Mouse (Mus musculus) gastrocnemius, adult 18-20 months (tissue): ENCODE measurements around the gene Ttll9. TPM values are rescaled to one million over a fixed set of nuclear protein-coding genes. Genes with fewer than 3 reads are reported as not detected.
A peak's percentile ranks its signal among the peaks of the same experiment; 100 is the strongest.

Experiments
- DNase-seq: peaks from one replicate; pipeline ENCODE4 v3.0.0; 2021; ENCODE audit warnings: low spot score
- total RNA-seq, 2 experiments: library from RNA; stranded (reverse); gene quantifications; 2 replicates each; pipeline ENCODE4 v1.2.3; 2021

Ttll9 gene
- total RNA-seq, 2 experiments from 2014 or later: not detected

DNA sequence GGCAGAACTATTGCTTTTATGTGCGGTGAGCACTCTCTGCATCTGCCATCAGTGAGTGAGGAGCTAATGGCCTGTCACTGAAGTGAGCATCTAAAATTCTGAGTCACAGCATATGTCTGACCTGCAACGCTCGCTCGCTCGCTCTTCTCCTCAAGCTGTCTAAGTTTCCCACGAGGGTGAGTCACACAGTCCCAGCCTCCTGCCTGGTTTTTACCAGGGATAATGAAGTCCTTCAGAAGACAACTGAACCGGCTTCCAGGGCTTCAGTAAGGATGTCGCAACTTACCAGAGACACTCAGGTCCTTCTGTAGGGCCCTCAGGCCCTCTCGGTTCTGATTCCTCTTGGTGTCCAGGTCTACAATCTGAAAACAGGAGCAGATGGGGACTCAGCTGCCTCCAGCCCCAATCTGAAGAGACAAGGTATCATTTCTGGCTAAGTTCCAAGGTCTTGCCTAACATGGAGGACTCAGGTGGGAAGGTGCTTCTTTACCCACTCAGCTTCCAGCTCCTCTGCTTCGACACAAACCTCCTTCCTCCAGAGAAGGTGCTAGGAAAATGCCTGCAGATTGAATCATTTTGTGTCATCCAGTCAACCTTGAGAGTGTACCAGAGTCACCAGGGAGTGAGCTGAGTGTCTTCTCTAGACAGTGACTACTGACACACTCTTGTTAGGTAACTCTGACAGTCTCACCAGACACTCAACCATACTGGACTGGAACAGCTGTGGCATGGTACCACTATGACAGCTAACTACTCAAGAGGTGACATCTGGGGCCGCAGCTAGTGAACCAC lies 51.6 kb downstream of the Ttll9 start:
- DNase-seq: no peak

DNA sequence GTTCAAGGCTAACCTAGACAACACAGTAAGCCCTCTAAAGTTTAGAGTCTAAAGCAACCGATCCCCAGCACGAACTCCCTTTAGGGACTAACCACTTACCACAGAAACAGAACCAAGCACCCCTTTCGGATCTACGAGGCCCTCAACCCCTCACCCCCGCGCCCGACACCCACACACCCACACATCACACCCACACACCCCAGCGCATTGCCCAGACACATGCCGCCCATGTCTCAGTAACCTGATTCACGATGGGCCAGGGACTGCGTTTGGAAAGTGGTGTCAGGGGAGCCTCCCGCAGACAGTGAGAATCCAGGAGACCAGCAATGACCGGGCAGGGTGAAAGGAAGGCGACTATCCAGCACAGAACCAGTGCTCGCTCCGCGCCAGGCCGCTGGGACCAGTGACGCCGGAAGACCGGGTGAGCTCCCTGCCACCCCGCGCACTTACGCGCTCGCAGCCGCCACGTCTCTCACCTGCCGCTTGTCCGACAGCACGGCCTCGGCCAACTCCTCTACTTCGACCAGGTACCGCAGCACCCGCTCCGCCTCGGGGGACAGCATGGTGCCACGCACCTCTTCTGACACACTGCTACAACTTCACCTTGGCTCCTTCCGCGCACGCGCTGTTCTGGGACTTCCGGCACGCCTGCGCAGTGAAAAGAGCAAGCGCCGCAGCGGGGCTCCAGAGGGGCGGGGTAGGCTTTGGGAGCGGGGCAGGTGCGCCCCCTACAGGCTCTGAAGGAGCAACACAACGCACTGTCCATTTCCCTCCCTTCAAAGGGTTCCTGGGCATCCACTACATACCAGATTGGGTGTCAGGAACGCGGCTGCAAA lies 52.7 kb downstream of the Ttll9 start, which contains the start of gene Pdrg1:
Gene Pdrg1 (minus strand): TSS at position 670 of the 836 bp plus-strand sequence.
- DNase-seq: peak; percentile 94

DNA sequence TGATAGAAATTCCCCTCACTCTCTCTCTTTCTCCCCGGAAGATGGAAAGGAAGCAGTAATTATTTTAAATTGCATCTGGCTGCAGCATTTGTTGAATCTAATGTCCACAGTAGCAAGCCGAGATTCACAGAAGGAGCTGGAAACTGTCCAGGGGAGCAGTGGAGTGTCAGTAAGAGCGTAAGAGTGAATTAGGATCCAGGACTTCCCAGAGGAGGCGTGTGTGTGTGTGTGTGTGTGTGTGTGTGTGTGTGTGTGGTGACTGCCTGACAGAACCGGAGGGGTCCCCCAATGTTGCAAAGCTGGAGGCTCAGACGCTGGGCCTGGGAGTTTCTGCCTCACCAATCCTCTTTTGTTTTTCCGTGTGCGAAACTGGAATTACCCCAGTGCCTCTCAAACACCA lies 53.5 kb downstream of the Ttll9 start:
- DNase-seq: no peak

DNA sequence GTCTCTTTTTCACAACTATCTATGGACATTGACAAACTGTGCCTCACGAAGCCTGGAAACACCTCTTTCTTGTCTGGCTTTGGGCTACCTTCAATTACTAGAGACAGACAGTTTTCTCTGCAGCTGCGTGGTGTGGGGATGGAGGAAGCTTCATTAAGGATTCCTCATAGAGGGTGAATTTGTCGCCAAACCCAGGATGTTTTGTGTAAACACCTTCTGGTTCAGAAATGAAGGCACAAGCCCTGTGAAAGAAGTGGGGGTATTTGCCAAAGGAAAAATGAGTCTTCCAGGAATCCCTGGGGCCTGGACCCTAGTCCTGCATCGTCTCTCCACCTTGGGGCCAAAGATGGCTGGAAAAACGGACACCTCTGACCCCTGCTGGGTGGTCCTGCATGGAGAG lies 54.5 kb downstream of the Ttll9 start:
- no peak for DNase-seq

DNA sequence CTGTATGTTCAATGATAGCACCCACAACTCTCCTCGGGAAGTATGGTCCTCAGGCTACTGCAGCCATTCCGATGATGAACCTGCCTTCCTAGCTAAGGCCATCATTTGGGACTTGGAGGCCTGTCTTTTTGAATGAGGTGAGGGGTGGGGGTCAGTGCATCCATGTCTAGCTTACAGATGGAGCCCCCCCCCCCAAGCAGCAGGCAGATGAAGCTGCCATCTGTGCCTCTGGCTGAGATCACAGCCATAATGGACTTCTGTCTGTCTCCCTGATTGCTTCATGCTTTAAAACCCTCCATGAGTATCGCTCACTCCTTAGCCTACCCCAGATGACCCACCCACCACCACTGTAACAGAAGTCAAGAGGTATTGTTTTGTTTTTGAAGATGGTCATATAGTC lies 57.1 kb downstream of the Ttll9 start:
- no peak for DNase-seq

DNA sequence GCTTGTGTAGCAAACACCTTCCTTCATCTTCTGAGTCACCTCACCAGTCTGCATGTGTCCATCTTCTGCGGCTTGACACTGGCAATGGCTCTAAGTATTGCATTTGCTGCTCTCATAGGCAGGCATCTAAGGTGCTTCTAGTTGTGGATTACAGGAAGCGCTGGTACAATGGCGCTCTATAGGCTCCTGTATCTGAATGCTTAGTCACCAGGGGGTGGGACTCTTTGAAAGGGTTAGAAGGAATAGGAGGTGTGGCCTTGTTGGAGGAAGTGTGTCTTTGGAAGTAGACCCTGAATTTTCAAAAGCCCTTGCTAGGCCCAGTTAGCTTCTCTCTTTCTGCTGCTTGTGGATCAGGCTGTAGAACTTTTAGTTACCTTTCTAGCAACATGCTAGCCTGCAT lies 58.9 kb downstream of the Ttll9 start:
- DNase-seq: no peak

DNA sequence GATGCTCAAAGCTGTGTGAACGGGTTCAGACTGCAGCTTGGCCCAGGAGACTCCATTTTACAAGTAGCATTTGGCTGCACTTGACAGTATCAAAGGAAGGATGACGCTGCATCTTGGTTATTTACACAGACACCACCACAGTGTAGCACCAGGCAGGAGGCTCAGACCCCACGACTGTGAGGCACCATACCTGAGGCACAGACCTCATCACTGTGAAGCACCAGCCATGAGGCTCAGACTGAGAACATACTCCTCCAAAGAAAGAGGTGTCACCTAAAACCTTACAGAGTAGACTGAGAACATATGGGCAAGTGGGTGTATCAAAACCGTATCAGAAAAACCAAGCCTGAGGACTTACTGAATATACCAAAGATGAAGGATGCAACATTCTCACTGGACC lies 60.6 kb downstream of the Ttll9 start:
- DNase-seq: no peak

DNA sequence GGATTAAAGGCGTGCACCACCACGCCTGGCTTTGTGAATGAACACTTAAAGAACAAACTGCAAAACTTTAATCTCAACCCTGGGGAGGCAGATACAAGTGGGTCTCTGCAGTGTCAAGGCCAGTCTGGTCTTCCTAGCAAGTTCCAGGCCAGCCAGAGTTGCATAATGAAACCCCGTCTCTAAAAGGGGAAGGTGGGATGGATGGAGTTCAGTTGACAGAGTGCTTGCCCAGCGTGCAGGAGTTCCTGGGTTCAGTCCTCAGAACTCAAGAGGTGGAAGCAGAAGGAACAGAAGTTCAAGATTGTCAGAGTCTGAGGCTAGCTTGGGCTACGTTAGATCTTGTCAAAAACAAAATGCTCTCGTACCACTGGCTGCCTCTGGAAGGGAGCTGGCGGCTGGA lies 63.8 kb downstream of the Ttll9 start:
- DNase-seq: no peak

DNA sequence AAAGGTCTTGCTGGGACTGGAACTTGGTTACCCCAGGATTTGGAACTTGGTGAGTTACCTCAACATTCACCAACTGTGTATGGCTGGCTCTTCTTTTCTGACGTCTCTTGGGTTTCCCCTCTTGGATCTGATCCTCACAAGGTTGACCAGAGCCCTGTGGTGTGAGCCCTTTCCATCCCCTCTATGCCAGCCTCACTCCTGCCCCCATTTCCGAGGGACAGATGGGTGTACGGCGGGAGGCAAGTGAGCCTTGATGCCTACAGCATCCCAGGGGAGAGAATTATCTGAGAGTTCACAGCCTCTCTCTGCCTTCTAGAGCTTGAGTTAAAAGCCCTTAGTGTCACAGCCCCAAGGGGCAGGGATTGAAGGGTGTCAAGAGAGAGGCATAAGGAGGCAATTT lies 65.2 kb downstream of the Ttll9 start:
- DNase-seq: no peak

DNA sequence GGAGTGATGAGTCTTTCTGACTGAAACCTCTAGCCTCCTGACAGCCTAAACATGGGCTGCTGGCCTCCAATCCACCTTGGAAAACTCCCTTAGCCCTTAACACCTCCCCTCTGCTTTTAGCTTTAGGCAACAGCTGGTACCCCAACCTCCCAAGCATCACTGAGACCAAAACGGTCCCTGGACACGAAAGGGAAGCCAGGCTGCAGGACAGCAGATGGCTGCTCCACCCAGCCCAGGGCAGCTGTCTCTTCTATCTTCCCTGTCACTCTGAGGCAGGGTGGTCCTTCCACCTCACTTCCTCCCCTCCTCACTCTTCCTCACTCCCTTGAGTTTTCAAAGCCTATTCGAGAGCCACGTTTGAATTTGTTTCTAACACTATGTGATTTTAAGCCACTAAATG lies 68.1 kb downstream of the Ttll9 start:
- DNase-seq: no peak

DNA sequence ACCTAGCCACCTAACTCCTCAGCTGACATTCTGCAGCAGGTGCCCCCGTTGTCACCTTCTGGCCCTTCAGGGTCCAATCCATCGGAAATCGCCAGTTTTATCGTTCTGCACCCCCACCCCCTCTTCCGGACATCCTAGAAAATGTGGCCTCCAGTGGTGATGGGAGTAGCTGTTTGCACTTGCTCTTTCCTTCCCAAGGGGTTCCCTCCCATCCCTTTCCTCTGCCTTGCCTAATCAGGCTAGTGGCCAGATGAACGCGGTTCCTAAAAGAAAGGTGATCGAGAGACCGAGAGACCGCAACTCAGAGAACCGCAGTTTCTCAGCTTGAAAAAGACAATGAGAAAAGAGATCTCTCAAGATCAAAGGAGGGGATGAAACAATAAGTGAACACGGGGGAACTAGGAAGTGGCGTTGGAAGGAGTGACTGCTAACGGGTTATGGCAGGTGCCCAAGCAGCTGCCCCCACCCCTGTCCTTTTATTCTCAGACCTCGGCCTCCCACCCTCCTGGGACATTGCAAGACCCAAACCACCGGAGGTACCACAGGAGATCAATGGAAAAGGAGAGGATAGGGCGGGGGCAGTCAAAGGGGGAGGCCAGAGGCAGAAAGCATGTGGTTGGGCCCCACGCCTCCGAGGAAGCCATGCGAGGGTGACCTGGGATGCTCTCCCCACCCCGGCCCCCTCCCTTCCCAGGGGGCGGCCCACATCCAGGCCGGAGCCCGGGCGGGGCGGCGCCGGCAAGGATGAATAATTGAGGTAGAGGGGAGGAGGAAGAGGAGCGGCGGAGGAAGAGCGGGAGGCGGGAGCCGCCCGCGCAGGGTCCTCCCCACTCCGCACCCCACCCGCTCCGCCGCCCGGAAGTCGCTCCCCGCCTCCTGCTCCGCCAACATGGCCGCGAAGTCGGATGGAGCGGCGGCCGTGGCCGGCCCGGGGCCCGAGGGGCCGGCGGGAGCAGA lies 69.1 kb downstream of the Ttll9 start, which contains the start of gene Xkr7:
Gene Xkr7 (plus strand): TSS at position 727 of the 957 bp plus-strand sequence.
- no peak for DNase-seq

DNA sequence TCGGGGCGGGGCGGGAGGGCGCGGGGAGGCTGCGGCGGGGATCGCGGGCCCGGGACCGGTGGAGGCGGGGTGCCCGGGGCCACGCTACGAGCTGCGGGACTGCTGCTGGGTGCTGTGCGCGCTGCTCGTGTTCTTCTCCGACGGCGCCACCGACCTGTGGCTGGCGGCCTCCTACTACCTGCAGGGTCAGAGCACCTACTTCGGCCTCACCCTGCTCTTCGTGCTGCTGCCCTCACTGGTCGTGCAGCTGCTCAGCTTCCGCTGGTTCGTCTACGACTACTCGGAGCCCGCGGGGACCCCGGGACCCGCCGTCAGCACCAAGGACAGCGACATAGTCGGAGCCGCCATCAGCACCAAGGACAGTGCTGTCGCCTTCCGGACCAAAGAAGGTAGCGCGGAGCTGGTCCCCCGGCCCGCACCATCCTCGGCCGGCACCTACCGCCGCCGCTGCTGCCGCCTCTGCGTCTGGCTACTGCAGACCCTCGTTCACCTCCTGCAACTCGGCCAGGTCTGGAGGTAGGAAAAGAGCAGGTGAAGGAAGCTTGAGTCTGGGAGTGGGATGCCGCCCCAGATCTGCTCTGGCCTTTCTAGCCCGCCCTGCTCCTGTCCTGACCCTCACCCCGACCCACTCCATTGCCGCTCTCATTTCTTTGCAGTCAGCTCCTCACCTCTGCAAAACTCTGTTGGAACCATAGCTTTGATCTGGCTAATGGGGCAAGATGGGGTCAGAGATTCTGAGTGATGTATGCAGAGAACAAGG lies 70.0 kb downstream of the Ttll9 start:
- DNase-seq: peak; percentile 53

DNA sequence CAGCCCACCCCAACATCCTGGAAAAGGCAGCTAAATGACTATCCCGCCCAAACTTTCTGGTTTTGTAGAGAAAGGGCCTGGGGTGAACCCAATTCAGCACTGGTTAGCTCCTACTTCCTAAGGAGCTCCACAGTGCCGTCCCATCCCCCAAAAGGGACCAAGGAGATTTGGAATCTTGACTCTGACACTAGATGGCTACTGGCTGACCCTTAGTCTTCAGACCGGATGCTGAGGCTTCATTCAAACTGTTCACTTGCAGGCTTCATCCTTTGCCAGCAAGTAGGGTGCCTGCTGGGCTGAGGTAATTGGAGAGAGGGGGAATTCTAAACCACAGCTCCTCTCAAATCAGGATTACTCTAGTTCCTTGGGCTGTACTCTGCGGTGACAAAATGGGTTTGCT lies 70.7 kb downstream of the Ttll9 start:
- DNase-seq: no peak

DNA sequence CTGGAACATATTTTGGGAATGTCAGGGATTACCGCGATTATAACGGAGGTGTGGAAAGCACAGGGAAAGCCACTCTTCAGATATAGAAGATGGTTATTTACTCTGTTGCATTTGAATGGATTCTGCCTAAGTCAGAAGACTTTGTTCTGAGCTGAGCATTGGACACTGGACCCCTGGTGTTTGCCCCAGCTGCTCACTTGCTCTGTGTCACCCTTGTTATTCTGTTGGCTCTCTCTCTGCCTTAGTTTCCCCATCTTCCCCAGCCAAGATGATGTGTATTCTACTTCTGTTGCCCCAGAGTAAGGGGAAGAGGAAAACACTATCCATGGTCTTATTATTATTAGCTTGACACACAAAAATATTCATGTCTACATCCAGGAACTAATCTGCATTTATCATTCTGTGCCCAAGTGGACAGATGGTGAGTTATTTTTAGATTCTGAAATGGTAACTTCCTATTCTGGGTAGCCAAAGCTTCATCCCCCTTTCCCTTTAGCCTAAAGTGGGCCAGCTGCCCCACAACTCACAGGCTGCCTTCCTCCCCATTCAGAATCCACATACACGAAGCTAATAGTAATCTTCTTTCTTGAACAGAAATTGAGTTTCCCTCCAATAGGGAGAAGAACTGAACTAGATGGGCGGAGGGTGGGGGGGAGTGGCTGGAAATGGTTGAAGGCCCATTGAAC lies 71.4 kb downstream of the Ttll9 start:
- DNase-seq: no peak

DNA sequence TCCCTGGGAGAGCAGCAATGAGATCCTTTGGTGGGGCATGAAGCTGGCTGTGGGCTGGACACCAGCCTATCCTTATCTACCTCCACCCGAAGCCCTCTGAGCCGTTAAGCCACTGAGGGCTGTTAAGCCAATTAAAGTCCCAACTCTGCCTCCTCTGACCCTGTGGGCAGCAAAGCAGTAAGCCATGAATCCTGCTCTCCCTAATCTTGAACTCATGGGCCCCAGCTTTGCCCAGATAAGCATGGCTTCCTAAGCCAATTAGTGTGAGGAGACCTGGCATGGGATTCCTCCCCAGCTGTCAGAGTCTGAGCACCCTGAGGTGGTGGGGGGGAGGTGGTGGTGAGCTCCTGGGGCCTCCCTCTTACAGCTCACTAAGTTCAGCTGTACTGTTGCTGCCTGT lies 74.4 kb downstream of the Ttll9 start:
- DNase-seq: no peak

DNA sequence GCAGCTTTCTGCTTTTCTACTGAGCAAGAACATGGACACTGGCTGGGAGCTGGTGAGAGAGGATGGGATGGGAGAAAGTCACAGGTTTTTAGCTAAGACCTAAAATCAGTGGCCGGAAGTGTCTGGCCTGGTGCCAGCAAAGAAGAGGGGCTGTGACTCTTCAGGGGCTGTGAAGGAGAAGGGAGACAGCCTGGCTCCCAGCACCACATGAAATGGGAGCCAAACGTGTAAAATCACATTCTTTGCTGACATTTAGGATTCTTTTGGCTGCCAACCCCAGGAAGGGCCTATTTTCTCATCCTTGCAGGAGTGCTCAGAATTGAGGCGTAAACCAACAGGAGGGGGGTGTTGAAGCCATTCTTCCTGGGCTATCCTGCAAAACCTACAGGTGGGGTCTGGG lies 81.6 kb downstream of the Ttll9 start:
- DNase-seq: no peak

DNA sequence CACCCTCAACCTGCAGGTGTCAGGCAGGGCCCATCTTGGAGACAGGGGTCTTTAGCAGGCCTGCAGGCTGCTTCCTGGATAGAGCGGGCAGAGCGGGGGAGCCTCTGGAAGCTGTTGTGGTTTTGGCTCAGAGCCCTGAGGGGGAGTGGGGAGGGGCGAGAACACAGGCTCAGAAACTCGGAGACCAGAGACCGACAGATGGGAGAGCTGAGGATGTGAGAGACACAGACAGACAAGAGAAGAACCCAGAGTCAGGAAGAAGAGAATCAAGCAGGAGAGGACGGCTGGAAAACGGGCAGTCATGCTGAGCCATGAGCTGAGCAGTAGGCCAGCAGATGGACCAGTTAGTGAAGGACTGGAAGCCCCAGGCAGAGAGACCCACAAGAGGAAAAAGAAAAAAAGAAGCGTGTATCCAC lies 83.6 kb downstream of the Ttll9 start:
- DNase-seq: no peak

DNA sequence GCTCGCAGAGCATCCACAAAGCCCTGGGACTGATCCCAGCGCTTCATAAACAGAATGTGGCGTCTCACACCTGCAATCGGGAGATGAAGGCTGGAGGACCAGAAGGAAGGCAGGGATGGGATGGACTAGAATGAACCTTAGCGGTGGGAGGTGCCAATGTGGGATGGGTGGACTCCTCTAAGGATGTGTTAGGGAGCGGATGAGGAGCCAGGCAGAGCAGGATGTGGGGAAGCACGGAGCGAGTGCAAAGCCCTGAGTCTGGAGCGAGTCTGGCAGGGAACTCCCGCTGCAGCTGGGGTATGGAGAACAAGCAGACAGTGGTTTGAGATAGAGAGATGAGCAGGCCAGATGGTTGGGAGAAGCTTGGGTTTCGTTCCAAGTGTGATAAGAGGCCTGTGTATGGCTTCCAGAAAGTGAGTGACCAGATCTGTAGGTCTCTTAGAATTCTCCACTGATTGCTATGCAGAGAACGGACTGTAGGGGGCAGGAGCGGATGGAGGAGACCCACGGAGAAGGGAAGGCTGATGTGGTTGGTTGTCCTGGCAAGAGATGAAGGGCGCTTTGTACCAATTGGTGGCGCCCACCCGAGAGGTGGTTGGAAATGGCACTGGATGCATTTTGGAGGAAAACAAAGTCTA lies 85.7 kb downstream of the Ttll9 start:
- peak; percentile 16 for DNase-seq

DNA sequence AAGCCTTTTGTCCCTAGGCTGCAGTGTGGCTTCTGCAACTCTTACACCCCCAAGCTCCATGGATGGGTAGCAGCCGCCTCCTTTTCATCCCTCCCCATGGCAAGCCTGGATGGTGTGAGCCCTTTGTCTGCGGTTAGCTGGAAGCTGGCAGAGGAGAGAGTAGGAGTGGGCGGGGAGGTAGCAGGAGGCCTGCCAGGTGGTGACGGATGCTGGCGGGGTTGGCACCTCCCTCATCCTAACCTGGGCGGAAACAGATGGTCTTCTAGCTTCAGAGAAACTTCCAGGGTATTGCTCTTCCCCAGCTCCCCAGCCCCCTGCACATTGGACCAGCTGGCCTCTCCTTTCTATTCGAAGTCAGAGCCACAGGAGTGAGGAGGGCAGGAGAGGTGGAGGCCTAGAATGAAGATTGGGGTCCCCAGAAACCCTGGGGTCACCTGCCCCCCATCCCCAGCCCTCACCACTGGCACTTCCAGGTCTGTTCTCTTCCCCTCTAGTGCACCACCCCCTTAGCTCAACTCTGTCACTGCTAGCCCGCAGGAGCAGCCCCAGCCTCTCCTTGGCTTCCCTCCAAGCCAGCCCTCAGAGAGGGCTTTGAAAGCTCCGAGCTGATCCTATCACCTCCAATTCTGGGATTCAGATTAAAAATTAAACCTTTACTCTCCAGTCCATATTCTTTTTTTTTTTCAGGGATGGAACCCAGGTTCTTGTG lies 87.2 kb downstream of the Ttll9 start:
- DNase-seq: no peak
